Mouse (Mus musculus) skeletal muscle tissue, adult 2 months (tissue): ENCODE data around the gene Ptpra.
A peak's percentile ranks its signal among the peaks of the same experiment; 100 is the strongest.

Experiments used
- DNase-seq: peaks from one replicate; pipeline ENCODE4 v3.0.0-alpha.2; 2012; ENCODE audit warnings: low read depth, low spot score

The Ptpra gene

GRCm38 (mm10) chr2:130595596-130595995 lies 145.5 kb downstream of the Ptpra start:
- DNase-seq = no peak

- DNase-seq = peak; percentile 16
Measured at GRCm38 (mm10) chr2:130597601-130598010, 147.5 kb downstream of the Ptpra start.

- no peak for DNase-seq
Measured at GRCm38 (mm10) chr2:130598399-130598798, 148.3 kb downstream of the Ptpra start.

- DNase-seq = no peak
Measured at GRCm38 (mm10) chr2:130602195-130602594, 152.1 kb downstream of the Ptpra start.
